Mouse (Mus musculus) large intestine, adult 2 months (tissue): ENCODE results near the gene Timm29. TPM values are rescaled to one million over a fixed set of nuclear protein-coding genes. Genes with fewer than 3 reads are reported as not detected.

ENCODE experiments used
- DNase-seq: peaks from one replicate; pipeline ENCODE4 v3.0.0-alpha.2; 2012; ENCODE audit warnings: low read depth, low spot score
- WGBS: fragments of 180-500 bp; shearing (Covaris S2); methylation state at CpG from one replicate; pipeline ENCODE4 v1.1.7; 2018; 5-methylcytosine and 5-hydroxymethylcytosine counted together
- polyA plus RNA-seq: library from polyadenylated mRNA; depleted of rRNA; stranded (reverse); fragments of >200 nt; gene quantifications from 2 replicates; pipeline ENCODE4 v1.2.3, GENCODE M21; 2012; rRNA removed

Timm29 gene
- 15.2 and 18.0 TPM in 2 replicates for polyA plus RNA-seq

DNA sequence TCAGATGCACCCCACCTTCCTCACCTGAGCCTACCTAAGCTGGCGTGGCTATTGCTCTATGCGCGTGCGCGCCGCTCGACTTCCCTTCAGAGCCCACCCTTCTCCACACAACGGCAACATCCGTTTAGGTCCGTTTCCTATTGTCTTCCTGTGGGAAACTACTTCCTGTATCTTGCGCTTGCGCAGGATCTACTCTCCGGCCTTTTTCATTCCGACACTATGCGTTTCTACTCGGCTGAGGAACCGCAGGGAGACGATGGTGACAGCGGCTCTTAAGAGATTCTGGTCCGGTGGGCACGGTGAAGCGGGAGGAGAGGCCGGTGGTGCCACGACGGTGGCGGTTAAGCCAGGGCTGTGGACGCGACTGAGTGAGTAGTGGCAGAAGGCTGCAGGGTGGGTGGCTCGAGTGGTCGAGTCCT lies at the start of gene Timm29, which contains the start of gene Yipf2:
Gene Timm29 (plus strand): TSS at position 20 of the 419 bp plus-strand sequence.
Gene Yipf2 (minus strand): TSS at position 126 of the 419 bp plus-strand sequence.
- peak; percentile 93 for DNase-seq
- WGBS: under 1% methylated on average over 30 of the region's 30 CpGs

DNA sequence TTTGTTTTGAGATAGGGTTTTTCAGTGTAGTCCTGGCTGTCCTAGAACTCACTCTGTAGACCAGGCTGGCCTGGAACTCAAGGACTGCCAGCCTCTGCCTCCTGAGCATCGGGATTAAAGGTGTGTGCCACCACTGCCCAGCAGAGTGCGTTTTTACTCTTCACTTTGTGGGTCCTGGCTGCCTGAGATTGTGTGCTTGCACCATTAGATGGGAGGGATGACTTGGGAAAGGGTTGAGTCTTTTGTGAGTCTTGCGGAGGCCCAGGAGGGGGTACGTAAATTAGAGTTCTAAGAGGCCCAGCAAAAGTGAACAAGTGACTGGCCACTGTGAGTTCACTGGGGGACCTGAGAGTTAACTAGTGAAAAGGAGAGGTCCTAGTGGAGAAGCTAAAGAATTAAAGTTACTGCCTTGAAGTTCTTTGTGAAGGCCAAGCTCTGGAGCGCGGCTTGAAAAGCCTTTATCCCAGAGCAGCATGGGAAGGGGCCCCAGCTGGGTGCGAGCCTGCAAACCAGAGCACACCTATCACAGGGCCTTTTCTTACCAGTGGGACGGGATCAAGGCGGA lies 47.1 kb upstream of the Timm29 start:
- no peak for DNase-seq
- 11% methylated on average over 9 of the region's 9 CpGs for WGBS

DNA sequence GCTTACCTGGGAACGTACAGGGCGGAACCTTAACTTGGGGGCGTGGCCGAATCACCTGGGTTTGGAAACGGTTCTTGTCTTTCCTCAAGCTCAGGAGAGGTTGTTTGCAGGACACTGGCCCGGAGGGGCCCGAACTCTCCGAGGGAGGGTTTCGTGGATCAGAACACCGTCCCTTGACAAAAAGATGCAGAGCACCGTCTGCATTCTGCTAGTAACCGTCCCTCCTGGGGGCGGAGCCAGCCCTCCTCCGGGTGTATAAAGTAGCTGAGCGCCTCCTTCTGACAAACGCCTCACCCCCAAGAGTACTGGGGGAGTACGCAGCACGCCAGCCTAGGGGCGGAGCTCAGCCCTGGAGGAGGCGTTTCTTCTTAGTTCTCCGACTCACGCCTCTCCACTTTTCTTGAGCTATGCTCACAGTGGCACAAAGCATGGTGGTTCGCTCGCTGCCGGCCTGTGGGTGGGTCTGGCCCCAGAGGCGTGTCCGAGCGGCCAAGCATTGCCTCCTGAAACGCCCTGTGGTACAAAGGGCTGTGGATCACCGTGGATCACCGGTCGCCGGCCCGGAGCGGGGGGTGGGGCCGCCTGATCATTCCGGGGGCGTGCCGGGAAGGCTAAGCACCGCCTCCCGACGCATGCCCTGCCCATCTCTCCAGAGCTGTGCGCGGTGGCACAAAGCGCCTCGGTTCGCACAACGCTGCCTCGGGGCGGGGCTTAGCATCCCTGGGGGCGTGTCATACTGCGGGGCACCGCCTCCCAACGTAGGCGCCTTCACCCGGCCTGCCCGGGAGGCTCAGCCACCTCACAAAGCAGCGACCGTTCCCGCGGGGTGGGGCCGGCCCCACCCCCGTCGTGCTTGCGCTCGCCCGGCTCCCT lies 46.4 kb upstream of the Timm29 start:
- 1% methylated on average over 67 of the region's 67 CpGs for WGBS
- DNase-seq: peak; percentile 89

DNA sequence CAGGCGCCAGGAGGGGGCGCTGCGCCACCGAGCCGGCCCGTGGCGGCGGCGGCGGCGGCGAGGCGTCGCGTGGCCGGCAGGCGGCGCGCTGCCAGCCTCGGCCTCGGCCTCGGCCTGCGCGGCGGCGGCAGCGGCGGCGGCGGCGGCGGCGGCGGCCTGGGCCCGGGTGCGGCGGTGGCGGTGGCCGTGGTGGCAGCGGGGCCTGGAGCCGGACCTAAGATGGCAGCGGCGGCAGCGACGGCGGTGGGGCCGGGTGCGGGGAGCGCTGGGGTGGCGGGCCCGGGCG lies 45.8 kb upstream of the Timm29 start, which contains the start of gene Carm1:
Gene Carm1 (plus strand): TSS at position 106 of the 286 bp plus-strand sequence.
- WGBS: 9% methylated on average over 52 of the region's 52 CpGs
- no peak for DNase-seq

DNA sequence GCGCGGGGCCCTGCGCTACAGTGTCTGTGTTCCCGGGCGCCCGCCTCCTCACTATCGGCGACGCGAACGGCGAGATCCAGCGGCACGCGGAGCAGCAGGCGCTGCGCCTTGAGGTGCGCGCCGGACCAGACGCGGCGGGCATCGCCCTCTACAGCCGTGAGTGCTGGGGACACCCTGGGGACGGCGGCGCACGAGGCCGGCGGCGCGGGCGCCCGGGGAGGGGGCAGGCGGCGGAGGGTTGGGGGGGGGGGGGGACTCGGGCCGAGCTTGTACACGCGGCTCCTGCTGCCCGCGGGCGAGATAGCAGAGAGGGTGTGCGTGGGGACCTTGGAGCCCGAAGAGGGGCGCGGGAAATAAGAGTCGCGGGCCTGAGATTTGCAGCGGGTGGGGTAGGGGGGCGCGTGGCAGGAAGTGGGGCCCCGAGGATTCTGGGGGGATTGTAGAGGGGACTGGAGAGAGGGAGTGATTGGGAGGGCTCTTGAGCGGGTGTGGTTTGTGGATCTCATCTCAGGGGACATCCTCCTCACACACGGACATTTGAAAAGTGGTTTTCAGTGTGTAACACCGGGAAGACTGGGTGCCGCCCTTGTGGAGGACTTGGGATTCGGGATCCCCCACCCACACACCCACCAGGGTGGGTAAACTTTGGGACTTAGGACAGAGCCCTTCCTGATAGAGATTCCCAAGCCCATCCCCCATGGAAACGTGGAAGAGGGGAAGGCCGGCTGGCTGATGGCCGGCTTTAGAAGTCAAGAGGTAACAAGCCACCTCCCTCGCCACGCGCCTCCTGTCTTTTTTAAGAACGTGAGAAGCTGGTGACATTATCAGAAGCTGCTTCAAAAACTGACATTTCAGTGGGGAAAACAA lies 45.2 kb upstream of the Timm29 start:
- WGBS: under 1% methylated on average over 64 of the region's 66 CpGs
- peak; percentile 42 for DNase-seq

DNA sequence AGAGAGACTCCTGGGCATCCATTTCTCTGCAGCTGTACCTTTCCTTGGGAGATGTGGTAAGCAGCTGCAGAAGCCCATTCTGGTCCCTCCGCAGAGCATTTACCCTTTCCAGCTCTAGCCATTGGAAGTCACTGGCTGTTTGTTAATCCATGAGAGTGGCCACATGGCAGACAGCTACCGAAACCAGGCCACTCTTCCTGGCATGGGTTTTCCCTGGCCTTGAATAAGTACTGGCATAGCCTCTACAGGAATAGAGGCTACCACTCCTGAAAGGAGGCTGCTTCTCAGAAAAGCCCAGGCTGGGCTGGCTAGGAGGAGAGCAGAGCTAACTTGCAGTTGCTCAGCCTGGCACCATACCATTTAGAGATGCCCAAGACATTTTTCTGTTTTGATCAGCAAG lies 41.5 kb upstream of the Timm29 start:
- WGBS: 94% methylated on average over 2 of the region's 2 CpGs
- no peak for DNase-seq

DNA sequence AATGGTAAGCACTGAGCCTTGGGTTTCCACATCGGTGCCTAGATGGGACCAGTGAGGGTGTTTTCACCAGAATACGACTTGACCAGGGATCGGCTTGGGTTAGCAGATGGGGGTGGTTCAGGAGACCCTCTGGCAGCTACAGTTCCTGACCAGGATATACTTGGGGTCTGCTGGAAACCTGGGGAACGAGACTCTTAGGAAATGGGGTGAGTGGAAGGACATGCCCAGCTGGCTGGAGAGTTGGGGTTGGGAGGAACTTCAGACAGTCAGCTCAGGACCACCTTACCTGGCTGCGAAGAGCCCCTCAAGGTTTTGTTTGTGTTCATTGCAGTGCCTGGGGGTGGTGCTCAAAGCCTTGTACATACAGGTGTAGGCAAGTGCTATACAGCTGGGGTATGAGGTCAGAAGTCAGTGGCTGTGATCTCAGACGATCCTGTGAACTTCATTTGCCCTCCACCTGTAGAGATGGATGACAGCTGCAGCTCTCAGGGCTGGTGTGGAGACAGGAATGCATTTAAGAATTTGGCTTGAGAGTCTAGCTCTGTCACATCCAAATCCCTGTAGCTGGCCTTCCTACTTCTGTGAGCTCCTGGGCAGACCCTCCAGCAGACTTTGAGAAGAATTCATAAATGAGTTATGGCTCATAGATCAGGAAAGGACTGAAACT lies 38.8 kb upstream of the Timm29 start:
- no peak for DNase-seq
- WGBS: 79% methylated on average over 6 of the region's 6 CpGs

DNA sequence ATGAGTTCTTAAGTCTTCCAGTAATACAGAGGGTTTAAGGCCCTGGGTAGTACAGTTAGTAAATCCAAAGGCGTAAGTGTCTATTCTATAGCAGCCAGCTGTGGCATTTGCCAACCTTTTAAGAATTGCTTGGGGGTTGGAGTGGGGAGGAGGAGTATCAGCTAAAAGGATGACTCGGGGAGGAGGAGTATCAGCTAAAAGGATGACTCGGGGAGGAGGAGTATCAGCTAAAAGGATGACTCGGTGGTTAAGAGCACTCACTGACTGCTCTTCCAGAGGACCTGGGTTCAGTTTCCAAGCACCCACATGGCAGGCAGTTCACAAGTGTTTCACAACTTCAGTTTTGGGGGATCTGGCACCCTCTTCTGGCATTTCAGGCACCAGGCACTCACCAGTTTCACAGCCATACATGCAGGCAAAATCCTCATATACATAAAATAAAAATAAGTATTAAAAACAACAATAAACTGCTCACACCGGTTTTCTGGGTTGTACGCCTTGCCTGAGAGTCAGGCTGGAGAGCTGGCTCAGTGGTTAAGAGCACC lies 37.3 kb upstream of the Timm29 start:
- DNase-seq: no peak
- WGBS: 87% methylated on average over 6 of the region's 6 CpGs

DNA sequence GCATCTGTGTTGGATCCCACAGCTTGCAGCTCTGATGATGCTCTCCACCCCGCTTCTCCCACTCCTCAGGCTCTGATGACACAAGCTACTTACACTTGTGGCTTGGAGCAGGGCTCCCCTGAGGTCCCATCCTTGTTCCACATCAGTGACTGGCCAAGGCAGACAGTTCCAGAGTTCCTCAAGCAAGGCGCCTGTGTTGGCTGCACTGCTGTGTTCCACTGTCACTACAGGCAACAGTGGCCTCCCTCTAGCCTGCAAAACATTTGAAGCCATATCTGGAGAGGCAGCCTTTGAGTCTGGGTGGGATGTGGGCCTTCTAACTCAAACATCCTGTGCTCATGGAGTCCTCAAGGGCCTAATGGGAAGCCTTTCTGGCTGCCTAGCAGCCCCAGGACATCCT lies 35.5 kb upstream of the Timm29 start:
- no peak for DNase-seq
- WGBS: 91% methylated on average over 2 of the region's 2 CpGs

DNA sequence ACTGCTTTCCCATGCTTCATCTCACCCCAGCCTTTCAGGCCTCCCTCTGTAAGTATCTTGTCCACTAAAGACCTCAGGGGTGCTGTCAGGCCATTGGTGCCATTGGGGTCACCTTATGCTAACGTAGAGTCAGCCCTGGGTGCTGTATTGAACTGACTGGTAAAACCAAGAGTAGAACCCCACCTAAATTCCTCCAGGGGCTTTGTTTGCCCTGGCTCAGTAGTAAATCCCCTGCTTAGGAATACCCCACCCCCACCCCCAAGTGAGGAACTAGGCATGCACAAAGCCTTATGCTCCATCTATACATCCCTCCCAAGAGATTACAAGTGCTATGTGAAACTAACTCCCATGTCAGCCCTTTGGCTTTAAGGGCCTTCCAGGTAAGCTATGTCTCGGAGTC lies 35.0 kb upstream of the Timm29 start:
- DNase-seq: no peak
- WGBS: 93% methylated on average over 2 of the region's 2 CpGs

DNA sequence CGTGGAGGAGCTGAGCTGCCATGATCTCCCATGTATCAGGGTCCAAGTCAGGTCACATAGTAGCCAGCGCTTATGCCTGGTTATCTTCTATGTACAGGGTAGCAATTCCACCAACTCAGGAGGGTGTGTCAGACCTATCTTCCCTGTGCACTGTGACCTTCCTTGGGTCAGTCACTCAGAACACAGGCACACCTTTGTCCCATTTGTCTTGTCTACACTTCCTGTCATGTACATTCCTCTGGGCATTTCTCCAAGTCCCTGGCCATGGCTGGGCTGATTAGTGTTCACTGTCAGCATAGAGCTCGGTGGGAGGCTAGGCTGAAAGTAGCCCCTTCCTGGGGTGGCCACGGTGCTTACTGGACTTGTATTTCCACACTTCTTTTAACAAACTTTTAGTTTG lies 34.2 kb upstream of the Timm29 start:
- peak; percentile 46 for DNase-seq
- WGBS: 33% methylated on average over 4 of the region's 4 CpGs

DNA sequence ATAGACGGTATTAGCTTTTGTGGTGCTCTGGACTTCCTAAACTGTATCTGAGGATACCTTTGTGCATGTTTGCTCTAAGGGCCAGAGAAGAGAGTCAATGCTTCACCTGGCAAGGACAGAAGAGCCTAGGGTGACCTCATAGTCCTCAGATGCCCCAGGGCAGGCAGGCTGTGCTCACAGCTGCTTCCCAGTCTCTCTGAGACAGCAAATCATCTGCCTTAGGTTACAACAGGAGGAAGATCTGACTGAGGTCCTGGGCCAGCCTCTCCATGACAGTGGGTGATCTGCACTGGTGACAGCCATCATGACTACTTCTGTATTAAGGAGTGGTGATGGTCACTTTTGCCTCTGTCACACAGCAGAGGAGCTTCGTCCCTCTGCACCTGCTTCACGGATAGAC lies 33.4 kb upstream of the Timm29 start:
- DNase-seq: no peak
- WGBS: 96% methylated on average over 3 of the region's 3 CpGs

DNA sequence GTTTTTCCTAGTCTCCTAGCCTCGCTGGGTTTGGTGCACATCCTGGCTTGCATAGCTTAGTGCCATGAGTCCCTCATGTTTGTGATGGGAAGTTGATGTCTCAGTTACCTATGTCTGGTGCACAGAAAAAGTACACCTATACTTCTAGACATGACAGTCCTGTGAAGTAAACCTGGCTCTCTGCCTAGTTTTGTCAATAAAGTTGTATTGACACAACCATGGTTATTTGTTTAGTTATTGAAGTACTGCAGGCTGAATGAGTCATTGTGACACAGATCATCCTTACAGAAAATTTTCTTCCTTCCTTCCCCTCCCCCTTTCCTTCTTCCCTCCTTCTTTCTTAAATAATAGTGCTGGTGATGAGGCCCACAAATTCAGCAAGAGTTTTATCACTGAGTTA lies 28.1 kb upstream of the Timm29 start:
- peak; percentile 71 for DNase-seq
- 46% methylated on average over 1 of the region's 1 CpGs for WGBS

DNA sequence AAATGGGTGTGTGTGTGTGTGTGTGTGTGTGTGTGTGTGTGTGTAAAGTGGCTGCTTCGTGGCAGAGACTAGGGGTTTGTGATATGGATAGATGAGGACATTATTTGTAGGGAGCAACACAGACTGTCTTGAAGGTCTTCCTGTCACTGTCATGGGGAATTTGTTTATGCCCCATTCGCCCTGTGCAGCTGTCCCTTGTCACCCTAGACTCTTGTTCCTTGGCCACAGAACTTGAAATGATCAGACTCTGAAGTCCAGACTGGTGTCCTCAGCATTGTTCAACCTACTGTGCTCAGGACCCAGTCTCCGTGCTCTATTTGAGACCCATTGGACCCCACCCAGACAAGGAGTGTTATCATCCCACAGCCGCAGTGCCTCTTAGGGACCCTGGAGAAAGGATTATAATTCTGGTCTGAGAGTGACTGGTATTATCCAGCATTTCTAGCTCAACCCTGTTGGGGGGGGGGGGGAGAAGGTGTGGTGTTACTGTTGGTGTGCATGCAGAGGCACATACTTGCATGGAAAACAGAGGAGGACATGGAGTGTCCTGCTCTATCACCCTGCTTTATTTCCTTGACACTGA lies 27.4 kb upstream of the Timm29 start:
- no peak for DNase-seq
- 67% methylated on average over 4 of the region's 4 CpGs for WGBS

DNA sequence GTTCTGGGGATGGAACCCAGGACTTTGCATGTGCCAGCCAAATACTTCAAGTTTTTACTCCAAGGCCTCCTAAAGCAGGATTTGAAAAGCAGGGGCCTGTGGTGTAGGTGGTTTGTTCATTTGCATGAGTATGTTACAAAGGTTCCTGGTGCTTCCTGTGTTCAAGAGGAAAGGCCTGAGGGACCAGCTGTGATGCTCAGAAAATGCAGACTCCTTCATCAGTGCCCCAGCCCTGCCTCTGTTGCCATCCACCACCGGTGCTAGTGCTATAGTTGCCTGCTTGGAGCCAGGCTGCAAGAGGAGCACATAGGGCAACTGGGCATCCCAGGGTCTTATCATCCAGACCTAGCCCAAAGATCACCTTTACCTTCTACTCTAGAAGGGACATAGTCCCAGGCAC lies 26.0 kb upstream of the Timm29 start:
- WGBS: 95% methylated on average over 1 of the region's 1 CpGs
- no peak for DNase-seq

DNA sequence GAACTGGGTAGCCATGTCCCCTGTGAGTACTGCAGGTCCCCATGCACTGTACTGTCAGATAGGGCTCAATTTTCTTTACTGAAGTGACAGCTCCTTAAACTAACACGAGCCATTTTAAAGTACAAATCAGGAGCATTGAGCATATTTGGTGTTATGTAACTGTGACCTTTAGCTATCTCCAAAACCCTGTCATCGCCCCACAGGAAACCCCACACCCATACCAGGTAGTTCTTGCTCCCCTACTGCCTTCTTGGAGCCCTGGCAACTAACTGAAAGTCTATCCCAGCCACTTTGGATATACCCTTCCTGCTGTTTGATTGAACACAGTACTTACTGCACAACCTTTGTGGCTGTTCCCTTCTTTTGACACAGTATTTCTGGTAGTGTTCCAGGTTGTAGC lies 25.5 kb upstream of the Timm29 start:
- no peak for DNase-seq
- 65% methylated on average over 2 of the region's 2 CpGs for WGBS

DNA sequence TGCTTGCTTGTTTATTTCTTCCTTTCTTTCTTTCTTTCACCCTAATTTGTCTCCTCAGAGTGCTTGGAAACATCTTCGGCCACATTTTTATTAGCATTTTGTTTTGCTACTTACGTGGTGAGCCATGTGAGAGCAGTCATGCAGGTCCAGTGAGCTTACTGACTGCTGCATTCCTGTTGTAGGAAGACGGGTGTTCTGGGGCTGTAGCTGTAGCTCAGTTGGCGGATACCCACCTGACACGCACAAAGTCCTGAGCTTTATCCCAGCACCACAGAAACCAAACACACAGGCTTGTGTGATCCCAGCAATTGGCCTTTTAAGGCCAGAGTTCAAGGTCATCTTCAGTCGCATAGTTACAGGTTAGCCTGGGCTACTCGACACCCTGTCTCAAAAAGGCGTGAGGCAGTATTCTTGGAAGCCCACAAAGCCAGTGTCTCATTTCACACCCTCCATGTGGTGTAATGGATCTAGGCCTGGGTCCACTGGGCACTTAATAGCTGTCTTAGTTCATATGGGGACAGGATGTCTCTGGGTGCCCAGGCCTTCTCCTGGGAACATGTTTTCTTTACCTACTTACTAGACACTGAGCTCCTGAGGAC lies 23.8 kb upstream of the Timm29 start:
- WGBS: 86% methylated on average over 8 of the region's 8 CpGs
- no peak for DNase-seq

DNA sequence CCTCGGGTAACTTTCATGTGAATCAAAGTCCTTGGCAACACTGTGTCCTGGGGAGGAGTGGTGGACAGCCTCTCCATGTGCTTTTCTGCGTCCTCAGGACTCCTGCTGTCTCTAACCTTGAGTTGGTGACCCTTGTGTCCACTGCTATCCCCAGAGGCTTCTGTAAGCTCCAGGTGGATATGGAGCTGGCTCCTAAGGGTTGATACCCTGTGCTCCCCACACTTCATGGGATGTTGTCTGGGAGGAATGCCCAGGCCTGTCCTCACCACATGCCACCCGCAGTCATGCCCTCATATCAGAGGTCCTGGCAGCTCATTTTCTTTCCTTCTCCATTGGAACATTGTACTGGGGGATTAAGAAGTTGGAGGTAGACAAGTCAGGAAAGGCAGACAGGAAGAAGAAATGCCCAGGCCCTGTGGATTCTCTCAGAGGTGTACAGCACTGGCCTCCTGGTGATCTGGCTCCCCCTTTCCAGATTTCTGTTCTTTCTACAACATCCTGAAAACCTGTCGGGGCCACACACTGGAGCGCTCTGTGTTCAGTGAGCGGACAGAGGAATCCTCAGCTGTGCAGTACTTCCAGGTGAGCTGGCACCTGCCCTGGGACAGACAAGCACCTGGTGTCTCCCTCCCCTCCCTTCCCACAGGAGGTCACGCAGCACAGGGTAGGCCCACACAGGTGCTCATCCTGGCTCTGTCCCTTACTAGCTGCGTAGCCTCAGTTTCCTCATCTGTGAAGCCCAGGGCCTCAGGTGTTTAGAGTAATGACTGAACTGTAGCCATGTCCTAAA lies 18.3 kb upstream of the Timm29 start:
- no peak for DNase-seq
- 92% methylated on average over 8 of the region's 8 CpGs for WGBS
